In the genomic region with DNA sequence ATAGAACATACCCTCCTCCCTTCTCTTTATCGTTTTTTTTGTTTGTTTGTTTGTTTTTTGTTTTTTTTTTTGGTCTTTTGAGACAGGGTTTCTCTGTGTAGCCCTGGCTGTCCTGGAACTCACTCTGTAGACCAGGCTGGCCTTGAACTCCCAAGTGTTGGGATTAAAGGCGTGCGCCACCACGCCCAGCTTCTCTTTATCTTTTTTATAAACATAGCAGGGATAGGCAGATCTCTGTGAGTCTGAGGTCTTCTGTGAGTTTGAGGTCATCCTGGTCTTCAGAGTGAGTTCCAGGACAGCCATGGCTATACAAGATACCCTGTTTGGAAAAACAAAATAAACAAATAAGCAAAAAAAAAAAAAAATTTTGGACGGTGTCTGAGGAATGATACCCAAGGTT, we compare ENCODE assay signal across 27 mouse cellular contexts.
DNase-seq lines count a peak whose midpoint lies in the region; TF ChIP-seq lines count a peak whose summit lies in the region.
"Had no signal": no experiment of that assay in that cellular context is flagged by ENCODE, and none has a peak within 500 bp of the region (broad histone marks: within the 10 kb centered on the region; RNA-seq: fewer than 3 reads in every experiment).

No protein-coding gene starts in this region.

- H3K9ac ChIP-seq in heart, adult 2 months (ENCODE audit: low read depth, low read length), result no peak overlapping the region
- no peak overlapping the region for H3K9ac ChIP-seq in ES-E14 (ENCODE audit: insufficient read depth, low read depth, low read length, poor library complexity, severe bottlenecking)
- H3K9ac ChIP-seq: embryonic facial prominence, embryonic 13.5 days; forebrain, postnatal 0 days; heart, embryonic 13.5 days; hindbrain, embryonic 13.5 days; intestine, embryonic 15.5 days had no signal

- TF ChIP-seq EP300 in heart, adult 2 months (IDR thresholded peaks at IDR 0.05; ENCODE audit: insufficient read depth, low read depth, low read length), result no peak

- WGBS in heart, adult 2 months, result 77% methylated on average over 5 of the region's 5 CpGs

- H3K36me3 ChIP-seq in heart, adult 2 months (ENCODE audit: control insufficient read depth, insufficient read depth, low read length), result no peaks in the 10 kb centered on the region
- H3K36me3 ChIP-seq in testis, adult 2 months (ENCODE audit: control insufficient read depth, insufficient read depth, low read length), result no peaks in the 10 kb centered on the region
- H3K36me3 ChIP-seq in ES-E14 (ENCODE audit: control insufficient read depth, insufficient read depth, low read length, poor library complexity, severe bottlenecking), result no peaks in the 10 kb centered on the region
- H3K36me3 ChIP-seq: embryonic facial prominence, embryonic 10.5 days; embryonic facial prominence, embryonic 13.5 days; heart, embryonic 10.5 days; heart, embryonic 13.5 days; hindbrain, embryonic 13.5 days; intestine, embryonic 15.5 days had no signal

- H3K9me3 ChIP-seq in ES-E14 (ENCODE audit: control insufficient read depth, insufficient read depth, low read depth, low read length), result no peaks in the 10 kb centered on the region
- H3K9me3 ChIP-seq: embryonic facial prominence, embryonic 10.5 days; embryonic facial prominence, embryonic 13.5 days; heart, embryonic 10.5 days; hindbrain, embryonic 13.5 days; intestine, embryonic 15.5 days had no signal

- no peak for TF ChIP-seq CTCF in heart, adult 2 months (IDR thresholded peaks at IDR 0.05)
- TF ChIP-seq CTCF in testis, adult 2 months (IDR thresholded peaks at IDR 0.05; ENCODE audit: control insufficient read depth, insufficient read depth, insufficient replicate concordance, low read depth, low read length), result no peak
- TF ChIP-seq CTCF in layer of hippocampus, adult 2 months (conservative IDR thresholded peaks at IDR 0.05), result no peak

- intact Hi-C loops in heart, adult 2 months (cut with DNase I), result no loop called here

- H3K27ac ChIP-seq in heart, adult 2 months, result no peak overlapping the region
- H3K27ac ChIP-seq in testis, adult 2 months (ENCODE audit: control insufficient read depth, insufficient read depth, low read depth, low read length), result no peak overlapping the region
- H3K27ac ChIP-seq in ES-E14 (ENCODE audit: insufficient read depth, low read depth, low read length, poor library complexity, severe bottlenecking), result peak overlapping the region; percentile 83; the same call in 1 of the 2 replicates
- H3K27ac ChIP-seq in layer of hippocampus, adult 2 months, result no peak overlapping the region
- H3K27ac ChIP-seq: embryonic facial prominence, embryonic 10.5 days; embryonic facial prominence, embryonic 13.5 days; gastrocnemius, adult 2 months; heart, embryonic 10.5 days; heart, embryonic 13.5 days; hindbrain, embryonic 13.5 days; intestine, embryonic 15.5 days had no signal

- in situ Hi-C loops in ES-E14 (cut with MboI; ENCODE audit: low sequenced_read_pairs in 2 of 2, unreplicated experiment in 2 of 2), result no loop called here

- no peaks in the 10 kb centered on the region for H3K79me2 ChIP-seq in heart, adult 2 months (replicated peaks; ENCODE audit: control insufficient read depth, insufficient read depth, low read length)

- H3K4me3 ChIP-seq in heart, adult 2 months, result no peak overlapping the region
- peak overlapping the region; percentile 76 for H3K4me3 ChIP-seq in testis, adult 2 months (ENCODE audit: control insufficient read depth, low read depth, low read length)
- no peak overlapping the region for H3K4me3 ChIP-seq in ES-E14 (ENCODE audit: insufficient read depth in 1 of 2, low read depth in 1 of 2, low read length in 2 of 2, poor library complexity in 1 of 2, severe bottlenecking in 1 of 2)
- no peak overlapping the region for H3K4me3 ChIP-seq in layer of hippocampus, adult 2 months
- H3K4me3 ChIP-seq: embryonic facial prominence, embryonic 10.5 days; embryonic facial prominence, embryonic 13.5 days; erythroblast, embryonic 14.5 days; gastrocnemius, adult 2 months; heart, embryonic 10.5 days; heart, embryonic 13.5 days; hindbrain, embryonic 13.5 days; intestine, embryonic 15.5 days had no signal

- H3K4me1 ChIP-seq in heart, adult 2 months (ENCODE audit: control insufficient read depth, insufficient read depth, low read length), result no peaks in the 10 kb centered on the region
- peaks cover 6% of the 10 kb centered on the region for H3K4me1 ChIP-seq in testis, adult 2 months (ENCODE audit: control insufficient read depth, insufficient read depth, low read length)
- peaks cover 7 to 28% of the 10 kb centered on the region in 2 experiments for H3K4me1 ChIP-seq in ES-E14 (ENCODE audit: control insufficient read depth in 2 of 2, insufficient read depth in 2 of 2, low read length in 2 of 2, poor library complexity in 1 of 2)
- H3K4me1 ChIP-seq: hindbrain, embryonic 13.5 days had no signal

- H3K27me3 ChIP-seq in heart, adult 2 months (ENCODE audit: control insufficient read depth, insufficient read depth, low read length), result no peaks in the 10 kb centered on the region
- H3K27me3 ChIP-seq in testis, adult 2 months (ENCODE audit: control insufficient read depth, insufficient read depth, low read length), result no peaks in the 10 kb centered on the region
- H3K27me3 ChIP-seq: CH12.LX; embryonic facial prominence, embryonic 13.5 days; heart, embryonic 13.5 days; hindbrain, embryonic 13.5 days; intestine, embryonic 15.5 days had no signal

- TF ChIP-seq POLR2A in heart, adult 2 months (IDR thresholded peaks at IDR 0.05; ENCODE audit: insufficient read depth, low read depth, low read length), result no peak
- no peak for TF ChIP-seq POLR2A in testis, adult 2 months (IDR thresholded peaks at IDR 0.05; ENCODE audit: control insufficient read depth, low read depth, low read length)

- DNase-seq in heart, adult 11 months, result peak; percentile 74
- no peak for DNase-seq in heart, adult 2 months
- no peak for DNase-seq in testis, postnatal 14 days (ENCODE audit: low spot score)
- no peak for DNase-seq in ES-E14 (ENCODE audit: low read depth, low spot score)
- DNase-seq in layer of hippocampus, adult 2 months (ENCODE audit: low spot score in 2 of 2), result no peak
- DNase-seq in spleen, postnatal 14 days (ENCODE audit: low spot score in 2 of 2), result no peak
- DNase-seq: adrenal gland, adult 8-10 months; adrenal gland, postnatal 25 days; B cell, adult 2 months; cerebellum, adult 11-12 months; cerebellum, adult 8-10 months; cerebellum, postnatal 36 days; forebrain, postnatal 0 days; gastrocnemius, adult 2 months; gastrocnemius, postnatal 14 days; heart, adult 18-20 months; heart, postnatal 14 days; heart, postnatal 4 days had no signal

TF ChIP-seq in ES-E14, 5 proteins besides CTCF, POLR2A, EP300 and RAD21:
- TF ChIP-seq ZC3H11A (IDR thresholded peaks at IDR 0.05; ENCODE audit: borderline replicate concordance, low read depth, low read length) (no peak), MAFK (IDR thresholded peaks at IDR 0.05; ENCODE audit: insufficient read depth, low read depth, low read length) (no peak), ZNF384 (IDR thresholded peaks at IDR 0.05; ENCODE audit: low read depth, low read length) (no peak), CHD2 (IDR thresholded peaks at IDR 0.05; ENCODE audit: low read depth, low read length) (no peak), HCFC1 (IDR thresholded peaks at IDR 0.05; ENCODE audit: borderline replicate concordance, insufficient read depth, low read length) (no peak)
